Mouse (Mus musculus) hindbrain, embryonic 16.5 days (tissue): ENCODE measurements around the gene Mpped2. TPM values are rescaled to one million over a fixed set of nuclear protein-coding genes. Genes with fewer than 3 reads are reported as not detected.

ENCODE experiments used
- ATAC-seq: fragments of 200-750 bp; cut with Nextera tagmentation; 2 replicates; pipeline ENCODE4 v1.8.0; 2017; ENCODE audit warnings: moderate TSS enrichment, moderate library complexity
- H3K27ac ChIP-seq: fragments of 300-500 bp; sonication (generic); 2 replicates; pipeline ENCODE4 v1.5.1; 2014; ENCODE audit warnings: low read depth, mild to moderate bottlenecking, control low read depth, low read length, moderate library complexity
- H3K27me3 ChIP-seq: fragments of 300-500 bp; sonication (generic); replicated peaks from 2 replicates; pipeline ENCODE4 v1.6.1; 2014; ENCODE audit warnings: low read length; ENCODE audit not compliant: control insufficient read depth, insufficient read depth
- H3K36me3 ChIP-seq: fragments of 300-500 bp; sonication (generic); 2 replicates; pipeline ENCODE4 v1.6.1; 2014; ENCODE audit warnings: mild to moderate bottlenecking, low read length, moderate library complexity, mixed read lengths; ENCODE audit not compliant: control insufficient read depth, insufficient read depth
- H3K4me1 ChIP-seq: fragments of 300-500 bp; sonication (generic); 2 replicates; pipeline ENCODE4 v1.6.1; 2014; ENCODE audit warnings: low read depth, low read length; ENCODE audit not compliant: control insufficient read depth, insufficient read depth
- H3K4me2 ChIP-seq: fragments of 300-500 bp; sonication (generic); 2 replicates; pipeline ENCODE4 v1.6.1; 2014; ENCODE audit warnings: mild to moderate bottlenecking, low read length, control low read depth, moderate library complexity
- H3K4me3 ChIP-seq: fragments of 300-500 bp; sonication (generic); 2 replicates; pipeline ENCODE4 v1.5.1; 2014; ENCODE audit warnings: mild to moderate bottlenecking, low read length, control low read depth, moderate library complexity
- H3K9ac ChIP-seq: fragments of 300-500 bp; sonication (generic); 2 replicates; pipeline ENCODE4 v1.6.1; 2014; ENCODE audit warnings: low read depth, mild to moderate bottlenecking, control low read depth, low read length, moderate library complexity
- H3K9me3 ChIP-seq: fragments of 300-500 bp; sonication (generic); 2 replicates; pipeline ENCODE4 v1.6.1; 2014; ENCODE audit warnings: mild to moderate bottlenecking, low read length, moderate library complexity; ENCODE audit not compliant: control insufficient read depth
- WGBS: fragments of 180-500 bp; shearing (Covaris S2); extraction: QIAGEN DNeasy Blood & Tissue Kit; methylation state at CpG from one replicate; pipeline ENCODE4 v1.1.7; 2014; 5-methylcytosine and 5-hydroxymethylcytosine counted together
- polyA plus RNA-seq: library from polyadenylated mRNA; unstranded; fragments of >200 nt; fragmentation: Nextera tagmentation; extraction: Ambion mirVana; gene quantifications from 2 replicates; pipeline ENCODE4 v1.2.1, GENCODE M21; 2015

The Mpped2 gene
- polyA plus RNA-seq, 1 experiment from 2014 or later: 112 TPM

- H3K36me3 ChIP-seq: no peaks in the 10 kb centered on the region
- no peaks in the 10 kb centered on the region for H3K27me3 ChIP-seq
- no peak for ATAC-seq
- peaks cover 9% of the 10 kb centered on the region for H3K4me1 ChIP-seq
- peak overlapping the region; percentile 40; the same call in 1 of the 2 replicates for H3K4me2 ChIP-seq
- H3K9ac ChIP-seq: no peak overlapping the region
- H3K4me3 ChIP-seq: no peak overlapping the region
- H3K9me3 ChIP-seq: no peaks in the 10 kb centered on the region
- H3K27ac ChIP-seq: no peak overlapping the region
- 52% methylated on average over 7 of the region's 7 CpGs for WGBS
Observed at GRCm38 (mm10) chr2:106716365-106716717, 23.3 kb downstream of the Mpped2 start.

- WGBS: 88% methylated on average over 5 of the region's 5 CpGs
- Histone ChIP-seq H3K9me3 (no peaks in the 10 kb centered on the region), H3K27ac (no peak overlapping the region), H3K27me3 (no peaks in the 10 kb centered on the region), H3K9ac (no peak overlapping the region), H3K4me3 (no peak overlapping the region), H3K36me3 (no peaks in the 10 kb centered on the region), H3K4me2 (no peak overlapping the region), H3K4me1 (peaks cover 9% of the 10 kb centered on the region)
- no peak for ATAC-seq
Observed at GRCm38 (mm10) chr2:106718888-106719287, 25.8 kb downstream of the Mpped2 start.

GRCm38 (mm10) chr2:106719434-106719833, 26.4 kb downstream of the Mpped2 start:
- Histone ChIP-seq H3K27ac (no peak overlapping the region), H3K27me3 (no peaks in the 10 kb centered on the region), H3K9ac (no peak overlapping the region), H3K4me3 (no peak overlapping the region), H3K36me3 (no peaks in the 10 kb centered on the region), H3K4me1 (peaks cover 9% of the 10 kb centered on the region), H3K4me2 (no peak overlapping the region), H3K9me3 (no peaks in the 10 kb centered on the region)
- no peak for ATAC-seq
- 77% methylated on average over 3 of the region's 3 CpGs for WGBS

- H3K4me3 ChIP-seq: no peak overlapping the region
- WGBS: 33% methylated on average over 5 of the region's 5 CpGs
- no peak overlapping the region for H3K9ac ChIP-seq
- no peak for ATAC-seq
- no peak overlapping the region for H3K27ac ChIP-seq
- H3K9me3 ChIP-seq: no peaks in the 10 kb centered on the region
- H3K27me3 ChIP-seq: no peaks in the 10 kb centered on the region
- peaks cover 6% of the 10 kb centered on the region for H3K4me1 ChIP-seq
- no peak overlapping the region for H3K4me2 ChIP-seq
- no peaks in the 10 kb centered on the region for H3K36me3 ChIP-seq
Observed at GRCm38 (mm10) chr2:106720644-106721043, 27.6 kb downstream of the Mpped2 start.

GRCm38 (mm10) chr2:106722020-106722419, 29.0 kb downstream of the Mpped2 start:
- H3K9me3 ChIP-seq: no peaks in the 10 kb centered on the region
- H3K4me2 ChIP-seq: no peak overlapping the region
- no peak overlapping the region for H3K27ac ChIP-seq
- no peak for ATAC-seq
- no peaks in the 10 kb centered on the region; the same call in 1 of the 2 replicates for H3K4me1 ChIP-seq
- 85% methylated on average over 4 of the region's 4 CpGs for WGBS
- no peaks in the 10 kb centered on the region for H3K36me3 ChIP-seq
- H3K27me3 ChIP-seq: no peaks in the 10 kb centered on the region
- no peak overlapping the region for H3K4me3 ChIP-seq
- no peak overlapping the region for H3K9ac ChIP-seq

GRCm38 (mm10) chr2:106729951-106730564, 37.0 kb downstream of the Mpped2 start:
- H3K9ac ChIP-seq: no peak overlapping the region
- no peaks in the 10 kb centered on the region for H3K4me1 ChIP-seq
- no peaks in the 10 kb centered on the region for H3K27me3 ChIP-seq
- ATAC-seq: no peak
- no peaks in the 10 kb centered on the region for H3K36me3 ChIP-seq
- no peak overlapping the region for H3K4me3 ChIP-seq
- WGBS: 66% methylated on average over 6 of the region's 6 CpGs
- H3K9me3 ChIP-seq: no peaks in the 10 kb centered on the region
- H3K4me2 ChIP-seq: no peak overlapping the region
- H3K27ac ChIP-seq: no peak overlapping the region

- 61% methylated on average over 8 of the region's 8 CpGs for WGBS
- H3K27ac ChIP-seq: no peak overlapping the region
- H3K36me3 ChIP-seq: no peaks in the 10 kb centered on the region
- ATAC-seq: peak; percentile 53
- H3K9ac ChIP-seq: no peak overlapping the region
- no peak overlapping the region for H3K4me3 ChIP-seq
- no peaks in the 10 kb centered on the region for H3K27me3 ChIP-seq
- no peak overlapping the region for H3K4me2 ChIP-seq
- H3K4me1 ChIP-seq: no peaks in the 10 kb centered on the region
- no peaks in the 10 kb centered on the region for H3K9me3 ChIP-seq
Observed at GRCm38 (mm10) chr2:106730608-106731007, 37.5 kb downstream of the Mpped2 start.

- H3K4me1 ChIP-seq: no peaks in the 10 kb centered on the region
- H3K4me2 ChIP-seq: no peak overlapping the region
- no peak overlapping the region for H3K4me3 ChIP-seq
- H3K27me3 ChIP-seq: no peaks in the 10 kb centered on the region
- no peak for ATAC-seq
- no peak overlapping the region for H3K27ac ChIP-seq
- H3K9me3 ChIP-seq: no peaks in the 10 kb centered on the region
- WGBS: 90% methylated on average over 4 of the region's 4 CpGs
- no peaks in the 10 kb centered on the region for H3K36me3 ChIP-seq
- no peak overlapping the region for H3K9ac ChIP-seq
Observed at GRCm38 (mm10) chr2:106731478-106731877, 38.4 kb downstream of the Mpped2 start.

GRCm38 (mm10) chr2:106732171-106732570, 39.1 kb downstream of the Mpped2 start:
- Histone ChIP-seq H3K4me2 (no peak overlapping the region), H3K36me3 (no peaks in the 10 kb centered on the region), H3K9ac (no peak overlapping the region), H3K9me3 (no peaks in the 10 kb centered on the region), H3K4me3 (no peak overlapping the region), H3K27ac (no peak overlapping the region), H3K4me1 (no peaks in the 10 kb centered on the region), H3K27me3 (no peaks in the 10 kb centered on the region)
- WGBS: 69% methylated on average over 3 of the region's 3 CpGs
- ATAC-seq: no peak

GRCm38 (mm10) chr2:106733396-106733795, 40.3 kb downstream of the Mpped2 start:
- H3K27me3 ChIP-seq: no peaks in the 10 kb centered on the region
- no peak overlapping the region for H3K9ac ChIP-seq
- H3K4me2 ChIP-seq: no peak overlapping the region
- no peak overlapping the region for H3K4me3 ChIP-seq
- WGBS: 44% methylated on average over 5 of the region's 5 CpGs
- H3K36me3 ChIP-seq: no peaks in the 10 kb centered on the region
- H3K27ac ChIP-seq: no peak overlapping the region
- H3K9me3 ChIP-seq: no peaks in the 10 kb centered on the region
- no peak for ATAC-seq
- H3K4me1 ChIP-seq: no peaks in the 10 kb centered on the region
